Mouse (Mus musculus) thymus, adult 2 months (tissue): Measurements from ENCODE around the gene Sh3kbp1.

Source experiments
- CTCF ChIP-seq: fragments of 200-500 bp; IDR thresholded peaks from 2 replicates; pipeline ENCODE4 v1.5.1; 2012; ENCODE audit warnings: mild to moderate bottlenecking, control low read depth, low read length, moderate library complexity, borderline replicate concordance; ENCODE audit not compliant: control insufficient read depth, poor library complexity, insufficient read depth; ENCODE audit errors: extremely low read depth
- POLR2A ChIP-seq: fragments of 200-500 bp; IDR thresholded peaks from 2 replicates; pipeline ENCODE4 v1.6.1; 2012; ENCODE audit warnings: mild to moderate bottlenecking, low read length, control low read depth, moderate library complexity; ENCODE audit not compliant: control insufficient read depth, poor library complexity, insufficient read depth; ENCODE audit errors: extremely low read depth

GRCm38 (mm10) chrX:159976243-159976642 is 349.2 kb downstream of the Sh3kbp1 start:
- TF ChIP-seq CTCF, result no peak
- no peak for TF ChIP-seq POLR2A
